Mouse (Mus musculus) limb, embryonic 11.5 days (tissue): ENCODE results near the gene Mapre1. TPM values are rescaled to one million over a fixed set of nuclear protein-coding genes. Genes with fewer than 3 reads are reported as not detected.

ENCODE experiments used
- ATAC-seq: fragments of 200-750 bp; cut with Nextera tagmentation; 2 replicates; pipeline ENCODE4 v1.8.0; 2017; ENCODE audit warnings: low read depth; ENCODE audit not compliant: insufficient number of reproducible peaks, low FRiP score, low TSS enrichment
- DNase-seq: peaks from one replicate; pipeline ENCODE4 v3.0.0-alpha.2; 2015; ENCODE audit warnings: low spot score
- H3K27ac ChIP-seq: fragments of 300-500 bp; sonication (generic); replicated peaks from 2 replicates; pipeline ENCODE4 v1.5.1; 2014; ENCODE audit warnings: low read depth, mild to moderate bottlenecking, low read length
- H3K27me3 ChIP-seq: fragments of 300-500 bp; sonication (generic); 2 replicates; pipeline ENCODE4 v1.6.1; 2014; ENCODE audit warnings: mild to moderate bottlenecking, low read length, mixed read lengths; ENCODE audit not compliant: control insufficient read depth, insufficient read depth
- H3K36me3 ChIP-seq: fragments of 300-500 bp; sonication (generic); 2 replicates; pipeline ENCODE4 v1.6.1; 2014; ENCODE audit warnings: mild to moderate bottlenecking, low read length, moderate library complexity, mixed read lengths; ENCODE audit not compliant: control insufficient read depth, insufficient read depth
- H3K4me1 ChIP-seq: fragments of 300-500 bp; sonication (generic); 2 replicates; pipeline ENCODE4 v1.6.1; 2014; ENCODE audit warnings: low read length, mixed read lengths; ENCODE audit not compliant: control insufficient read depth, insufficient read depth
- H3K4me2 ChIP-seq: fragments of 300-500 bp; sonication (generic); 2 replicates; pipeline ENCODE4 v1.6.1; 2014; ENCODE audit warnings: low read depth, mild to moderate bottlenecking, moderate library complexity; ENCODE audit not compliant: severe bottlenecking
- H3K4me3 ChIP-seq: fragments of 300-500 bp; sonication (generic); 2 replicates; pipeline ENCODE4 v1.5.1; 2014; ENCODE audit warnings: low read depth, low read length
- H3K9ac ChIP-seq: fragments of 300-500 bp; sonication (generic); 2 replicates; pipeline ENCODE4 v1.6.1; 2014; ENCODE audit warnings: mild to moderate bottlenecking, low read length
- H3K9me3 ChIP-seq: fragments of 300-500 bp; sonication (generic); 2 replicates; pipeline ENCODE4 v1.6.1; 2016; ENCODE audit warnings: low read length; ENCODE audit not compliant: control insufficient read depth
- WGBS: fragments of 180-500 bp; shearing (Covaris S2); extraction: QIAGEN DNeasy Blood & Tissue Kit; methylation state at CpG from one replicate; pipeline ENCODE4 v1.1.7; 2014; 5-methylcytosine and 5-hydroxymethylcytosine counted together
- polyA plus RNA-seq: library from polyadenylated mRNA; unstranded; fragments of >200 nt; fragmentation: Nextera tagmentation; extraction: Ambion mirVana; gene quantifications from 2 replicates; pipeline ENCODE4 v1.2.1, GENCODE M21; 2014

The Mapre1 gene
- polyA plus RNA-seq, 1 experiment from 2014 or later: 266 TPM

- peaks cover 34% of the 10 kb centered on the region for H3K36me3 ChIP-seq
Observed at GRCm38 (mm10) chr2:153762121-153762520, 21.0 kb downstream of the Mapre1 start.

GRCm38 (mm10) chr2:153767484-153767883 is 26.4 kb downstream of the Mapre1 start:
- Histone ChIP-seq H3K9me3 (no peaks in the 10 kb centered on the region), H3K36me3 (peaks cover 26% of the 10 kb centered on the region), H3K27ac (no peak overlapping the region), H3K9ac (no peak overlapping the region), H3K27me3 (no peaks in the 10 kb centered on the region), H3K4me2 (no peak overlapping the region), H3K4me1 (no peaks in the 10 kb centered on the region), H3K4me3 (no peak overlapping the region)
- DNase-seq (no peak), ATAC-seq (no peak)
- 74% methylated on average over 6 of the region's 6 CpGs for WGBS

More at GRCm38 (mm10) chr2:153762121-153762520, 21.0 kb downstream of the Mapre1 start:
- Histone ChIP-seq H3K9me3 (no peaks in the 10 kb centered on the region), H3K4me3 (no peak overlapping the region), H3K27me3 (no peaks in the 10 kb centered on the region), H3K4me1 (no peaks in the 10 kb centered on the region), H3K27ac (no peak overlapping the region), H3K9ac (no peak overlapping the region), H3K4me2 (no peak overlapping the region)
- DNase-seq (no peak), ATAC-seq (no peak)
- 91% methylated on average over 5 of the region's 5 CpGs for WGBS

- Histone ChIP-seq H3K36me3 (peaks cover 23% of the 10 kb centered on the region; the same call in 1 of the 2 replicates), H3K4me3 (no peak overlapping the region), H3K27me3 (no peaks in the 10 kb centered on the region), H3K9me3 (no peaks in the 10 kb centered on the region), H3K4me1 (no peaks in the 10 kb centered on the region), H3K4me2 (no peak overlapping the region), H3K9ac (no peak overlapping the region), H3K27ac (no peak overlapping the region)
- 83% methylated on average over 2 of the region's 2 CpGs for WGBS
- ATAC-seq: no peak
- DNase-seq: no peak
Observed at GRCm38 (mm10) chr2:153768881-153769280, 27.8 kb downstream of the Mapre1 start.

GRCm38 (mm10) chr2:153772950-153773349 is 31.9 kb downstream of the Mapre1 start:
- ATAC-seq (no peak), DNase-seq (no peak)
- Histone ChIP-seq H3K27ac (no peak overlapping the region), H3K27me3 (no peaks in the 10 kb centered on the region), H3K9me3 (no peaks in the 10 kb centered on the region), H3K36me3 (0 out of 2 replicates have a peak, but pooled peaks cover 3% of the 10 kb centered on the region), H3K9ac (no peak overlapping the region), H3K4me1 (no peaks in the 10 kb centered on the region), H3K4me2 (no peak overlapping the region), H3K4me3 (no peak overlapping the region)
- 98% methylated on average over 4 of the region's 4 CpGs for WGBS

GRCm38 (mm10) chr2:153775472-153775871 is 34.4 kb downstream of the Mapre1 start:
- ATAC-seq (no peak), DNase-seq (no peak)
- Histone ChIP-seq H3K27me3 (no peaks in the 10 kb centered on the region), H3K27ac (no peak overlapping the region), H3K36me3 (0 out of 2 replicates have a peak, but pooled peaks cover 3% of the 10 kb centered on the region), H3K9me3 (no peaks in the 10 kb centered on the region), H3K4me3 (no peak overlapping the region), H3K4me1 (peaks cover 4% of the 10 kb centered on the region; the same call in 1 of the 2 replicates), H3K4me2 (no peak overlapping the region), H3K9ac (no peak overlapping the region)
- WGBS: 91% methylated on average over 4 of the region's 4 CpGs

- Histone ChIP-seq H3K9me3 (no peaks in the 10 kb centered on the region), H3K4me2 (peak overlapping the region; percentile 52), H3K4me1 (peaks cover 4% of the 10 kb centered on the region; the same call in 1 of the 2 replicates), H3K9ac (peak overlapping the region; percentile 27; the same call in 1 of the 2 replicates), H3K27ac (no peak overlapping the region), H3K27me3 (no peaks in the 10 kb centered on the region), H3K36me3 (no peaks in the 10 kb centered on the region), H3K4me3 (peak overlapping the region; percentile 17; the same call in 1 of the 2 replicates)
- WGBS: 13% methylated on average over 24 of the region's 24 CpGs
- ATAC-seq (peak; percentile 85), DNase-seq (peak; percentile 84)
Observed at GRCm38 (mm10) chr2:153778638-153779362, 37.7 kb downstream of the Mapre1 start.

- Histone ChIP-seq H3K9ac (peak within 1 kb of the TSS; percentile 27; the same call in 1 of the 2 replicates), H3K27ac (no peak within 1 kb of the TSS), H3K4me1 (peaks cover 4% of the 10 kb centered on the region; the same call in 1 of the 2 replicates), H3K4me3 (peak within 1 kb of the TSS; percentile 17; the same call in 1 of the 2 replicates), H3K9me3 (no peaks in the 10 kb centered on the region), H3K4me2 (peak within 1 kb of the TSS; percentile 52), H3K36me3 (no peaks in the 10 kb centered on the region), H3K27me3 (no peaks in the 10 kb centered on the region)
- no peak for DNase-seq
- ATAC-seq: 0 out of 2 replicates have a peak, but pooled peaks have one; percentile 22
- WGBS: 55% methylated on average over 12 of the region's 12 CpGs
Observed at GRCm38 (mm10) chr2:153779394-153779981, 38.4 kb downstream of the Mapre1 start, which contains the start of gene Efcab8. Efcab8 (plus strand) TSS chr2:153779931.

GRCm38 (mm10) chr2:153781181-153781580 is 40.1 kb downstream of the Mapre1 start:
- no peaks in the 10 kb centered on the region for H3K36me3 ChIP-seq
- H3K27ac ChIP-seq: no peak overlapping the region
- H3K4me2 ChIP-seq: no peak overlapping the region
- 83% methylated on average over 4 of the region's 4 CpGs for WGBS
- peaks cover 4% of the 10 kb centered on the region; the same call in 1 of the 2 replicates for H3K4me1 ChIP-seq
- no peaks in the 10 kb centered on the region for H3K27me3 ChIP-seq
- no peaks in the 10 kb centered on the region for H3K9me3 ChIP-seq
- no peak for DNase-seq
- no peak for ATAC-seq
- no peak overlapping the region for H3K4me3 ChIP-seq
- H3K9ac ChIP-seq: no peak overlapping the region
